Mouse (Mus musculus) frontal cortex, postnatal 36 days (tissue): ENCODE data around the gene Vmn1r219.
"Not testable (repeated sequence)": the region's sequence is repeated elsewhere in the genome, so short reads cannot be mapped to it uniquely, and the experiment has no call there.

Experiments used
- DNase-seq, 2 experiments: peaks; one replicate each; pipeline ENCODE4 v3.0.0; 2022; ENCODE audit warnings: low spot score in 2 of 2

The Vmn1r219 gene

GRCm38 (mm10) chr13:23159012-23159411, at the start of gene Vmn1r219:
TSS of gene Vmn1r219 (plus strand) at chr13:23159312.
- no peak for DNase-seq

- not testable (repeated sequence) for DNase-seq
These were observed 41.0 kb upstream of the Vmn1r219 start, which contains the start of gene Vmn1r217 for GRCm38 (mm10) chr13:23118126-23118525. TSS of gene Vmn1r217 (minus strand) at chr13:23118226.

- DNase-seq: no peak
These were observed 38.5 kb upstream of the Vmn1r219 start for GRCm38 (mm10) chr13:23120611-23121010.

- no peak for DNase-seq
These were observed 26.0 kb upstream of the Vmn1r219 start, which contains the start of gene Vmn1r218 for GRCm38 (mm10) chr13:23133099-23133498. TSS of gene Vmn1r218 (plus strand) at chr13:23133155.

GRCm38 (mm10) chr13:23133501-23133900, 25.6 kb upstream of the Vmn1r219 start:
- no peak for DNase-seq

- DNase-seq: no peak
These were observed 20.2 kb upstream of the Vmn1r219 start for GRCm38 (mm10) chr13:23138880-23139279.

- no peak for DNase-seq
These were observed 1.3 kb upstream of the Vmn1r219 start for GRCm38 (mm10) chr13:23157848-23158247.

GRCm38 (mm10) chr13:23166471-23166870, 7.4 kb downstream of the Vmn1r219 start:
- not testable (repeated sequence) for DNase-seq

- DNase-seq: no peak
These were observed 28.8 kb downstream of the Vmn1r219 start, which contains the start of gene Vmn1r220 for GRCm38 (mm10) chr13:23187875-23188274. TSS of gene Vmn1r220 (minus strand) at chr13:23187975.

- not testable (repeated sequence) for DNase-seq
These were observed 44.8 kb downstream of the Vmn1r219 start for GRCm38 (mm10) chr13:23203885-23204284.

GRCm38 (mm10) chr13:23213827-23214226, 54.7 kb downstream of the Vmn1r219 start, which contains the start of gene Vmn1r221:
TSS of gene Vmn1r221 (plus strand) at chr13:23214127.
- DNase-seq: not testable (repeated sequence)
